Comparison of ENCODE assay signal across 17 mouse cellular contexts in the genomic region with DNA sequence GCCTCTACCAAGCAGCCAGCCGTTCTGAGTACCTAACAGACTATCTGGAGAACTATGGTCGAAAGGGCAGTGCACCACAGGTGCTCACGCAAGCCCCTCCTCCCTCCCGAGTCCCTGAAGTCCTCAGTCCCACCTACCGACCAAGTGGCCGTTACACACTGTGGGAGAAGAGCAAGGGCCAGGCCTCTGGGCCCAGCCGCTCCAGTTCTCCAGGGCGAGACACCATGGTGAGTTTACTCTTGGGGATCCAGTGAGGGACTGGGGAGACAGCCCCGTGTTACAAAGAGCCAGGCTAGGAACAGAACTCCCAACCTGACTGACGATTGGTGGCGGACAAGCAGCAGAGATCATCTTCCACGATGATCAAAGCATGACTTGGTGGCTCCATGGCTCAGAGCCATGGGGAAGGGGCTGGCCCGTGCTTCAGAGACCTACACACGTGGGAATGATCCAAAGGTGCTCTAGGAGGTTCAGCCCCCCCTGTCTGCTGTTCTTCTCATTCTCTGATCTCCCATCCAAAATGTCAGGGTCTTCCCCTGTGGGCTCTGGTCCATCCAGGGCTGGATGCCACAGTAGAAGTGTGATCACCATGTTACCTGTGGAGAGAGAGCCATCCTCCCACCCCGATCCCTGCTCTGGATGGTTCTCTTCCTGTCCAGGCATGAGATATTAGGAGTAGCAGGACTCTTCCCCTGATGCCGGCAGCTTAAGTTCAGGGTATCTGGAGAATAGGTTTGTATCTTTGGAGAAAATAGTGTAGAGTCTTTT. TPM values are rescaled to one million over a fixed set of nuclear protein-coding genes. Genes with fewer than 3 reads are reported as not detected.
DNase-seq lines count a peak whose midpoint lies in the region; ATAC-seq lines count a peak whose summit lies in the region.
"Had no signal": no experiment of that assay in that cellular context is flagged by ENCODE, and none has a peak within 500 bp of the region (broad histone marks: within the 10 kb centered on the region; RNA-seq: fewer than 3 reads in every experiment).

No protein-coding gene starts in this region.

- H3K9me3 ChIP-seq in kidney, embryonic 14.5 days (ENCODE audit: control insufficient read depth, low read length), result no peaks in the 10 kb centered on the region
- H3K9me3 ChIP-seq: embryonic facial prominence, embryonic 10.5 days; forebrain, embryonic 15.5 days had no signal

- no peak overlapping the region for H3K4me3 ChIP-seq in kidney, embryonic 14.5 days (ENCODE audit: low read length)
- H3K4me3 ChIP-seq: embryonic facial prominence, embryonic 10.5 days; erythroblast, embryonic 14.5 days; forebrain, embryonic 15.5 days had no signal

- H3K27me3 ChIP-seq in kidney, embryonic 14.5 days (ENCODE audit: control insufficient read depth, insufficient read depth, low read length), result no peaks in the 10 kb centered on the region
- H3K27me3 ChIP-seq: forebrain, embryonic 15.5 days had no signal

- ATAC-seq in kidney, embryonic 14.5 days (ENCODE audit: low FRiP score, low TSS enrichment), result no peak
- ATAC-seq: forebrain, embryonic 15.5 days had no signal

- no peak overlapping the region for H3K4me2 ChIP-seq in kidney, embryonic 14.5 days (replicated peaks; ENCODE audit: low read depth, low read length)
- H3K4me2 ChIP-seq: forebrain, embryonic 15.5 days had no signal

- peak; percentile 9 for DNase-seq in gastrocnemius, adult 18-20 months (ENCODE audit: low spot score)
- DNase-seq in gastrocnemius, postnatal 10 days, result no peak
- DNase-seq in kidney, adult 11 months, result peak; percentile 67
- DNase-seq in kidney, adult 18-20 months, result no peak
- peak; percentile 10 for DNase-seq in skeletal muscle tissue, adult 2 months (ENCODE audit: low read depth, low spot score)
- no peak for DNase-seq in adrenal gland, postnatal 10 days
- DNase-seq: lung, adult 2 months; right cerebral cortex, postnatal 25 days had no signal

- H3K9ac ChIP-seq in kidney, embryonic 14.5 days (ENCODE audit: low read depth, low read length), result no peak overlapping the region
- H3K9ac ChIP-seq: forebrain, embryonic 15.5 days had no signal

- H3K27ac ChIP-seq in kidney, embryonic 14.5 days (ENCODE audit: low read depth, low read length), result peak overlapping the region; percentile 11; the same call in 1 of the 2 replicates
- H3K27ac ChIP-seq: embryonic facial prominence, embryonic 10.5 days; forebrain, embryonic 15.5 days had no signal

- 64% methylated on average over 16 of the region's 16 CpGs for WGBS in kidney, embryonic 14.5 days

- no peaks in the 10 kb centered on the region for H3K36me3 ChIP-seq in kidney, embryonic 14.5 days (ENCODE audit: control insufficient read depth, insufficient read depth, low read length)
- H3K36me3 ChIP-seq: embryonic facial prominence, embryonic 10.5 days; forebrain, embryonic 15.5 days had no signal

- peaks cover 27% of the 10 kb centered on the region for H3K4me1 ChIP-seq in kidney, embryonic 14.5 days (ENCODE audit: control insufficient read depth, insufficient read depth, low read length)

RNA-seq across cellular contexts. Expression of gene Usp2, which starts 9.4 kb away (rescaled TPM):
- 100 to 1,000 TPM; 125 to 221 TPM for total RNA-seq in gastrocnemius, adult 18-20 months (2021)
- total RNA-seq in gastrocnemius, postnatal 10 days (2021), result 100 to 1,000 TPM; 102 to 133 TPM
- polyA plus RNA-seq in kidney, embryonic 14.5 days (2014; fragmentation: Nextera tagmentation; extraction: Ambion mirVana), result 25.8 and 29.4 TPM in 2 replicates
- total RNA-seq in adrenal gland, postnatal 10 days (2021), result 10 to 100 TPM; 36.4 to 52.2 TPM
- polyA plus RNA-seq: erythroblast, embryonic 14.5 days had no signal

RNA-seq across cellular contexts. Expression of gene Mfrp, which starts 25.3 kb away (rescaled TPM):
- total RNA-seq in gastrocnemius, adult 18-20 months (2021), result not detected
- total RNA-seq in gastrocnemius, postnatal 10 days (2021), result under 1 TPM in 1 of 2 experiments, not detected in 1; 0.18 TPM
- polyA plus RNA-seq in kidney, embryonic 14.5 days (2014; fragmentation: Nextera tagmentation; extraction: Ambion mirVana), result 0.14 TPM in 1 of 2 replicates, not detected in the other
- total RNA-seq in adrenal gland, postnatal 10 days (2021), result under 1 TPM in 1 of 2 experiments, not detected in 1; 0.30 TPM
- total RNA-seq: hematopoietic stem cell, adult 5-6 weeks; liver, adult 2 months had no signal
- polyA plus RNA-seq: erythroblast, embryonic 14.5 days; inflammation-experienced regulatory T-cells, adult 6 months; liver, adult 2 months had no signal

RNA-seq across cellular contexts. Expression of gene C1qtnf5, which starts 30.9 kb away (rescaled TPM):
- total RNA-seq in gastrocnemius, adult 18-20 months (2021), result 1 to 10 TPM; 3.9 to 5.4 TPM
- 10 to 100 TPM; 25.9 to 26.0 TPM for total RNA-seq in gastrocnemius, postnatal 10 days (2021)
- 4.6 and 5.4 TPM in 2 replicates for polyA plus RNA-seq in kidney, embryonic 14.5 days (2014; fragmentation: Nextera tagmentation; extraction: Ambion mirVana)
- 10 to 100 TPM; 16.7 to 21.9 TPM for total RNA-seq in adrenal gland, postnatal 10 days (2021)
- total RNA-seq: hematopoietic stem cell, adult 5-6 weeks had no signal
- polyA plus RNA-seq: inflammation-experienced regulatory T-cells, adult 6 months had no signal

RNA-seq across cellular contexts. Expression of gene Thy1, which starts 33.0 kb away (rescaled TPM):
- 10 to 100 TPM in 1 of 2 experiments, 1 to 10 TPM in 1; 7.9 to 10.5 TPM for total RNA-seq in gastrocnemius, adult 18-20 months (2021)
- total RNA-seq in gastrocnemius, postnatal 10 days (2021), result 10 to 100 TPM; 42.5 to 44.6 TPM
- 14.3 and 19.9 TPM in 2 replicates for polyA plus RNA-seq in kidney, embryonic 14.5 days (2014; fragmentation: Nextera tagmentation; extraction: Ambion mirVana)
- total RNA-seq in adrenal gland, postnatal 10 days (2021), result 10 to 100 TPM; 44.2 to 44.9 TPM
- polyA plus RNA-seq: C2C12; erythroblast, embryonic 14.5 days; neural tube, embryonic 11.5 days had no signal

RNA-seq across cellular contexts. Expression of gene Gm49380, which starts 37.1 kb away (rescaled TPM):
- total RNA-seq in gastrocnemius, adult 18-20 months (2021), result 1 to 10 TPM in 1 of 2 experiments, under 1 TPM in 1; 0.43 to 1.9 TPM
- total RNA-seq in gastrocnemius, postnatal 10 days (2021), result under 1 TPM; 0.23 to 0.49 TPM
- polyA plus RNA-seq in kidney, embryonic 14.5 days (2014; fragmentation: Nextera tagmentation; extraction: Ambion mirVana), result 0.09 and 0.14 TPM in 2 replicates
- under 1 TPM in 1 of 2 experiments, not detected in 1; 0.51 TPM for total RNA-seq in adrenal gland, postnatal 10 days (2021)
- total RNA-seq: hematopoietic stem cell, adult 5-6 weeks had no signal
- polyA plus RNA-seq: erythroblast, embryonic 14.5 days; inflammation-experienced regulatory T-cells, adult 6 months; liver, adult 2 months; lung, adult 2 months had no signal

Comparison
In these comparisons a context has a peak if more than half of its experiments do, and no peak if none do; other contexts are left out.
1. DNase-seq: peak in gastrocnemius, adult 18-20 months (single experiment), kidney, adult 11 months (single experiment) and skeletal muscle tissue, adult 2 months (single experiment); none in gastrocnemius, postnatal 10 days (single experiment), kidney, adult 18-20 months (single experiment) and adrenal gland, postnatal 10 days (single experiment).